Mouse (Mus musculus) heart, postnatal 14 days (tissue): ENCODE measurements around the gene Tmem115. TPM values are rescaled to one million over a fixed set of nuclear protein-coding genes. Genes with fewer than 3 reads are reported as not detected.
A peak's percentile ranks its signal among the peaks of the same experiment; 100 is the strongest.
"Not testable (repeated sequence)": the region's sequence is repeated elsewhere in the genome, so short reads cannot be mapped to it uniquely, and the experiment has no call there.

ENCODE experiments used
- DNase-seq, 2 experiments: peaks; one replicate each; pipeline ENCODE4 v3.0.0; 2021 to 2022
- intact Hi-C: fragments of 180-260 bp; cut with DNase I; formaldehyde crosslinking; loops from one replicate; pipeline ENCODE4 v1.15.1; 2025
- total RNA-seq, 2 experiments: library from RNA; stranded (reverse); gene quantifications; 2 replicates each; pipeline ENCODE4 v1.2.3; 2021

Gene Tmem115
- total RNA-seq, 2 experiments from 2014 or later = 23.1 to 23.7 TPM

GRCm38 (mm10) chr9:107547026-107547425 lies 13.3 kb downstream of the Tmem115 start, which contains the start of gene Zmynd10:
Gene Zmynd10, plus strand, starts transcription at chr9:107547298.
- DNase-seq = peak; percentile 84 to 90
- intact Hi-C loops = no loop called here

- intact Hi-C loops = no loop called here
- DNase-seq = no peak
These were observed 14.2 kb downstream of the Tmem115 start for GRCm38 (mm10) chr9:107547957-107548356.

GRCm38 (mm10) chr9:107548820-107549219 lies 15.1 kb downstream of the Tmem115 start:
- no peak for DNase-seq
- intact Hi-C loops = no loop called here

- no peak for DNase-seq
- intact Hi-C loops = no loop called here
These were observed 15.7 kb downstream of the Tmem115 start for GRCm38 (mm10) chr9:107549297-107550074.

GRCm38 (mm10) chr9:107550491-107551116 lies 16.9 kb downstream of the Tmem115 start:
- DNase-seq = no peak
- intact Hi-C loops = no loop called here

GRCm38 (mm10) chr9:107551117-107551889 lies 17.6 kb downstream of the Tmem115 start, which contains the start of gene Rassf1:
Gene Rassf1, plus strand, starts transcription at chr9:107551555.
- intact Hi-C loops = no loop called here
- DNase-seq = peak; percentile 77 to 81

- intact Hi-C loops = no loop called here
These were observed 18.2 kb downstream of the Tmem115 start for GRCm38 (mm10) chr9:107551890-107552355.

GRCm38 (mm10) chr9:107552690-107553393 lies 19.1 kb downstream of the Tmem115 start:
- no peak for DNase-seq
- intact Hi-C loops = no loop called here

More at GRCm38 (mm10) chr9:107551890-107552355, 18.2 kb downstream of the Tmem115 start:
- DNase-seq = no peak

- intact Hi-C loops = no loop called here
These were observed 20.0 kb downstream of the Tmem115 start for GRCm38 (mm10) chr9:107553541-107554318.

GRCm38 (mm10) chr9:107554319-107554825 lies 20.6 kb downstream of the Tmem115 start:
- intact Hi-C loops = no loop called here
- peak; percentile 96 for DNase-seq

More at GRCm38 (mm10) chr9:107553541-107554318, 20.0 kb downstream of the Tmem115 start:
- DNase-seq = peak in 1 of 2 experiments; percentile 38

- peak; percentile 73 for DNase-seq
- intact Hi-C loops = no loop called here
These were observed 21.3 kb downstream of the Tmem115 start for GRCm38 (mm10) chr9:107555031-107555457.

GRCm38 (mm10) chr9:107555701-107556100 lies 22.0 kb downstream of the Tmem115 start:
- intact Hi-C loops = no loop called here
- no peak for DNase-seq

- DNase-seq = no peak
- intact Hi-C loops = no loop called here
These were observed 22.6 kb downstream of the Tmem115 start for GRCm38 (mm10) chr9:107556346-107556745.

- intact Hi-C loops = no loop called here
- DNase-seq = peak; percentile 92 to 94
These were observed 29.4 kb downstream of the Tmem115 start, which contains the start of gene Tusc2 for GRCm38 (mm10) chr9:107563029-107563581. Gene Tusc2, plus strand, starts transcription at chr9:107563255.

GRCm38 (mm10) chr9:107565556-107565955 lies 31.8 kb downstream of the Tmem115 start:
- intact Hi-C loops, DNase-seq: not testable (repeated sequence)

- intact Hi-C loops = no loop called here
- DNase-seq = peak; percentile 86 to 93
These were observed 32.4 kb downstream of the Tmem115 start for GRCm38 (mm10) chr9:107566041-107566709.

GRCm38 (mm10) chr9:107566855-107567254 lies 33.1 kb downstream of the Tmem115 start:
- peak in 1 of 2 experiments; percentile 52 for DNase-seq
- intact Hi-C loops = no loop called here
